Mouse (Mus musculus): Measurements from ENCODE around the gene Srsf10.

Srsf10 gene

GRCm38 (mm10) chr4:135855080-135855479 is 467 bp upstream of the Srsf10 start:
- no peak for DNase-seq (ENCODE audit: low read depth, low spot score)

GRCm38 (mm10) chr4:135856223-135857091 is 910 bp downstream of the Srsf10 start:
- peak; percentile 60 for DNase-seq (ENCODE audit: low read depth, low spot score)

GRCm38 (mm10) chr4:135857597-135858186 is 2.1 kb downstream of the Srsf10 start:
- peak; percentile 29 for DNase-seq (ENCODE audit: low read depth, low spot score)

GRCm38 (mm10) chr4:135868996-135869395 is 13.4 kb downstream of the Srsf10 start:
- DNase-seq (ENCODE audit: low read depth, low spot score), result peak; percentile 57

GRCm38 (mm10) chr4:135870227-135871023 is 14.9 kb downstream of the Srsf10 start:
- no peak for DNase-seq (ENCODE audit: low read depth, low spot score)

- DNase-seq (ENCODE audit: low read depth, low spot score), result no peak
Measured at GRCm38 (mm10) chr4:135872015-135872414, 16.5 kb downstream of the Srsf10 start.

GRCm38 (mm10) chr4:135872589-135873391 is 17.2 kb downstream of the Srsf10 start:
- no peak for DNase-seq (ENCODE audit: low read depth, low spot score)

- DNase-seq (ENCODE audit: low read depth, low spot score), result peak; percentile 95
Measured at GRCm38 (mm10) chr4:135873526-135874202, 18.1 kb downstream of the Srsf10 start, which contains the start of gene Pnrc2. Gene Pnrc2, minus strand, starts transcription at chr4:135873850.

GRCm38 (mm10) chr4:135874564-135875535 is 19.3 kb downstream of the Srsf10 start:
- DNase-seq (ENCODE audit: low read depth, low spot score), result no peak

GRCm38 (mm10) chr4:135875546-135875945 is 20.0 kb downstream of the Srsf10 start:
- DNase-seq (ENCODE audit: low read depth, low spot score), result peak; percentile 57

- DNase-seq (ENCODE audit: low read depth, low spot score), result no peak
Measured at GRCm38 (mm10) chr4:135875991-135876582, 20.5 kb downstream of the Srsf10 start.

GRCm38 (mm10) chr4:135876583-135877020 is 21.1 kb downstream of the Srsf10 start:
- DNase-seq (ENCODE audit: low read depth, low spot score), result peak; percentile 97

- DNase-seq (ENCODE audit: low read depth, low spot score), result no peak
Measured at GRCm38 (mm10) chr4:135877742-135878141, 22.2 kb downstream of the Srsf10 start.

GRCm38 (mm10) chr4:135879021-135879420 is 23.5 kb downstream of the Srsf10 start:
- no peak for DNase-seq (ENCODE audit: low read depth, low spot score)

GRCm38 (mm10) chr4:135880018-135880417 is 24.5 kb downstream of the Srsf10 start:
- DNase-seq (ENCODE audit: low read depth, low spot score), result no peak

- no peak for DNase-seq (ENCODE audit: low read depth, low spot score)
Measured at GRCm38 (mm10) chr4:135880576-135880975, 25.0 kb downstream of the Srsf10 start.

GRCm38 (mm10) chr4:135882023-135882422 is 26.5 kb downstream of the Srsf10 start:
- DNase-seq (ENCODE audit: low read depth, low spot score), result no peak

- no peak for DNase-seq (ENCODE audit: low read depth, low spot score)
Measured at GRCm38 (mm10) chr4:135883401-135883851, 27.9 kb downstream of the Srsf10 start.

Measured in CD4-positive helper T cell, adult 2 months (primary cell).